Mouse (Mus musculus) intestine, postnatal 0 days (tissue): ENCODE results near the gene Cenpl. TPM values are rescaled to one million over a fixed set of nuclear protein-coding genes. Genes with fewer than 3 reads are reported as not detected.

Source experiments
- ATAC-seq: fragments of 200-750 bp; cut with Nextera tagmentation; 2 replicates; pipeline ENCODE4 v1.8.0; 2017; ENCODE audit warnings: mild to moderate bottlenecking, moderate TSS enrichment, moderate library complexity
- H3K27ac ChIP-seq: fragments of 300-500 bp; sonication (generic); 2 replicates; pipeline ENCODE4 v1.5.1; 2014; ENCODE audit warnings: mild to moderate bottlenecking, low read depth, low read length, moderate library complexity
- H3K27me3 ChIP-seq: fragments of 300-500 bp; sonication (generic); replicated peaks from 2 replicates; pipeline ENCODE4 v1.6.1; 2014; ENCODE audit warnings: low read length, mixed read lengths; ENCODE audit not compliant: control insufficient read depth, insufficient read depth
- H3K36me3 ChIP-seq: fragments of 300-500 bp; sonication (generic); 2 replicates; pipeline ENCODE4 v1.6.1; 2014; ENCODE audit warnings: mild to moderate bottlenecking, moderate library complexity; ENCODE audit not compliant: control insufficient read depth, insufficient read depth
- H3K4me1 ChIP-seq: fragments of 300-500 bp; sonication (generic); replicated peaks from 2 replicates; pipeline ENCODE4 v1.6.1; 2014; ENCODE audit warnings: antibody characterized with exemption, low read length, mixed read lengths; ENCODE audit not compliant: control insufficient read depth, insufficient read depth
- H3K4me2 ChIP-seq: fragments of 300-500 bp; sonication (generic); replicated peaks from 2 replicates; pipeline ENCODE4 v1.6.1; 2014; ENCODE audit warnings: low read depth, mild to moderate bottlenecking, moderate library complexity
- H3K4me3 ChIP-seq: fragments of 300-500 bp; sonication (generic); 2 replicates; pipeline ENCODE4 v1.5.1; 2014; ENCODE audit warnings: low read depth, low read length
- H3K9ac ChIP-seq: fragments of 300-500 bp; sonication (generic); 2 replicates; pipeline ENCODE4 v1.6.1; 2014; ENCODE audit warnings: mild to moderate bottlenecking, low read depth, low read length
- H3K9me3 ChIP-seq: fragments of 300-500 bp; sonication (generic); 2 replicates; pipeline ENCODE4 v1.6.1; 2016; ENCODE audit warnings: mixed run types; ENCODE audit not compliant: control insufficient read depth
- CTCF ChIP-seq: sonication (generic); IDR thresholded peaks from 2 replicates; pipeline ENCODE4 v1.5.1; 2016; ENCODE audit warnings: low read depth, mild to moderate bottlenecking, control low read depth, antibody characterized with exemption, moderate library complexity
- WGBS: fragments of 180-500 bp; shearing (Covaris S2); extraction: QIAGEN DNeasy Blood & Tissue Kit; methylation state at CpG from one replicate; pipeline ENCODE4 v1.1.7; 2014; 5-methylcytosine and 5-hydroxymethylcytosine counted together
- polyA plus RNA-seq: library from polyadenylated mRNA; unstranded; fragments of >200 nt; fragmentation: Nextera tagmentation; extraction: Ambion mirVana; gene quantifications from 2 replicates; pipeline ENCODE4 v1.2.1, GENCODE M21; 2015

The Cenpl gene
- polyA plus RNA-seq, 1 experiment from 2014 or later, result 11.0 TPM

DNA sequence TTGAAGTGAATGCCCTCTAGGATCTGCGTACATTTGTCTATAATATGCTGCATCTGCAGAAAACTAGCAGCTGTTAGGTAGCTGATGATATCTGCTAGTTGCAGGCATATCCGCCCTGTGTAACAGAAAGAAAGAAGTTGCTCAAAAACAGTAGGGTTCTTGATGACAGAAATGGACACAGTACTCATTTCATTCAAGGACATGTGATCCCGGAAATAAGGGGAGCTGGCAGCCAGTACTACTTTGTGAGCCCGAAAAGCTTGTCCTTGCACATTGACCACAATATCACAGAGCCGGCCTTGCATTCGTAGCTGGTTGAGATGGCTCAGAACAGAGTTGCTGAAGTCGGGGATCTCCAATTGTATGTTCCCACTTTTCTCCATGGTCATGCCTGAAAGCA lies 38.2 kb upstream of the Cenpl start:
- no peak overlapping the region for H3K4me2 ChIP-seq
- no peak for TF ChIP-seq CTCF
- H3K36me3 ChIP-seq, result peaks cover 15% of the 10 kb centered on the region; the same call in 1 of the 2 replicates
- H3K9me3 ChIP-seq, result no peaks in the 10 kb centered on the region
- no peak overlapping the region for H3K4me3 ChIP-seq
- H3K4me1 ChIP-seq, result no peaks in the 10 kb centered on the region
- H3K27ac ChIP-seq, result no peak overlapping the region
- H3K9ac ChIP-seq, result no peak overlapping the region
- WGBS, result 91% methylated on average over 7 of the region's 7 CpGs
- no peaks in the 10 kb centered on the region for H3K27me3 ChIP-seq
- ATAC-seq, result no peak

DNA sequence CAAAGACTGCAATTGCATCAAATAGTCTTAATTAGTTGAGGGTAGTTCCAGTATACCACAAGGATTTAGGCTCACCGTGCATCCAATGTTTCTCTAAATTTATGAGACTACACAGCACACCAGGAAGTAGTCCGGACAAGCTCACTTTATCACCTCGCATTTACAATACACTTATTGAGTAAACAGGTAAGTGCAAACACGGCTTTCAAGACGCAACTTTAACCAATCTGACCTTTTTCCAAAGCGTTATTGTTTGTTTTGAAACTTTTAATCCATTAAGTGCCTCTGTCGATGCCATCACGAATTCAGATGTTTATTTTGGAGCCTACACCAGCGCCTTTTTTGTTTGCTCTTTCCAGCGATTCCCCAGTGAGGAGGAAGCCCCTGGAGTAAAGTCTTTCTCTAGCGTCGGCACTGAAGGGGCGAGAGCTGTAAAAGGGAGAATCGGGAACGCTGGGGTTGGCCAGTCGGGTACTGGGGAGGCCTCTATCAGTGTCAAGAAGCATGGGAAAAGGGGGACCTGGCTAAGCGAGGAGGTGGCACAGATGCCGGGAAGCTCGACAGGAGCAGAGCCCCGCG lies 36.6 kb upstream of the Cenpl start:
- peak overlapping the region; percentile 97 for H3K27ac ChIP-seq
- no peaks in the 10 kb centered on the region for H3K4me1 ChIP-seq
- no peaks in the 10 kb centered on the region for H3K9me3 ChIP-seq
- no peak for TF ChIP-seq CTCF
- peak overlapping the region; percentile 76 for H3K9ac ChIP-seq
- H3K4me3 ChIP-seq, result peak overlapping the region; percentile 90
- under 1% methylated on average over 21 of the region's 21 CpGs for WGBS
- peak overlapping the region; percentile 66 for H3K4me2 ChIP-seq
- ATAC-seq, result no peak
- peaks cover 23% of the 10 kb centered on the region for H3K36me3 ChIP-seq
- H3K27me3 ChIP-seq, result no peaks in the 10 kb centered on the region

GRCm38 (mm10) chr1:161034435-161035280 lies 35.9 kb upstream of the Cenpl start, which contains the start of gene Zbtb37:
TSS of gene Zbtb37 (minus strand) at chr1:161034849.
- H3K27me3 ChIP-seq, result no peaks in the 10 kb centered on the region
- peaks cover 25% of the 10 kb centered on the region for H3K36me3 ChIP-seq
- H3K4me3 ChIP-seq, result peak within 1 kb of the TSS; percentile 90
- TF ChIP-seq CTCF, result no peak
- peak; percentile 88 for ATAC-seq
- peak within 1 kb of the TSS; percentile 97 for H3K27ac ChIP-seq
- H3K9ac ChIP-seq, result peak within 1 kb of the TSS; percentile 76
- peak within 1 kb of the TSS; percentile 66 for H3K4me2 ChIP-seq
- no peaks in the 10 kb centered on the region for H3K9me3 ChIP-seq
- under 1% methylated on average over 71 of the region's 76 CpGs for WGBS
- no peaks in the 10 kb centered on the region for H3K4me1 ChIP-seq

- WGBS, result under 1% methylated on average over 14 of the region's 14 CpGs
Measured at GRCm38 (mm10) chr1:161035281-161035785, 35.2 kb upstream of the Cenpl start.

GRCm38 (mm10) chr1:161035786-161036404 lies 34.6 kb upstream of the Cenpl start:
- no peaks in the 10 kb centered on the region for H3K27me3 ChIP-seq

More at GRCm38 (mm10) chr1:161035281-161035785, 35.2 kb upstream of the Cenpl start:
- peak overlapping the region; percentile 76 for H3K9ac ChIP-seq
- peak overlapping the region; percentile 97 for H3K27ac ChIP-seq
- peaks cover 30% of the 10 kb centered on the region for H3K36me3 ChIP-seq
- peak overlapping the region; percentile 90 for H3K4me3 ChIP-seq
- peak; percentile 49 for ATAC-seq
- no peak for TF ChIP-seq CTCF
- peak overlapping the region; percentile 66 for H3K4me2 ChIP-seq
- no peaks in the 10 kb centered on the region for H3K27me3 ChIP-seq
- no peaks in the 10 kb centered on the region for H3K4me1 ChIP-seq
- H3K9me3 ChIP-seq, result no peaks in the 10 kb centered on the region

GRCm38 (mm10) chr1:161036411-161036841 lies 34.1 kb upstream of the Cenpl start:
- no peaks in the 10 kb centered on the region for H3K9me3 ChIP-seq
- H3K4me2 ChIP-seq, result peak overlapping the region; percentile 66
- WGBS, result 1% methylated on average over 5 of the region's 5 CpGs
- H3K27ac ChIP-seq, result 0 out of 2 replicates have a peak overlapping the region, but pooled peaks have one; percentile 97
- no peak for TF ChIP-seq CTCF
- no peaks in the 10 kb centered on the region for H3K4me1 ChIP-seq
- H3K36me3 ChIP-seq, result peaks cover 30% of the 10 kb centered on the region
- peak overlapping the region; percentile 90 for H3K4me3 ChIP-seq
- H3K27me3 ChIP-seq, result no peaks in the 10 kb centered on the region
- ATAC-seq, result no peak
- peak overlapping the region; percentile 76 for H3K9ac ChIP-seq

More at GRCm38 (mm10) chr1:161035786-161036404, 34.6 kb upstream of the Cenpl start:
- Histone ChIP-seq H3K27ac (peak overlapping the region; percentile 97), H3K9ac (peak overlapping the region; percentile 76), H3K4me3 (peak overlapping the region; percentile 90), H3K4me1 (no peaks in the 10 kb centered on the region), H3K36me3 (peaks cover 30% of the 10 kb centered on the region), H3K9me3 (no peaks in the 10 kb centered on the region), H3K4me2 (peak overlapping the region; percentile 66)
- TF ChIP-seq CTCF, result no peak
- under 1% methylated on average over 6 of the region's 6 CpGs for WGBS
- no peak for ATAC-seq
